Mouse (Mus musculus) midbrain, postnatal 0 days (tissue): ENCODE measurements at regions not wholly inside any gene's neighbourhood (a gene's known extent, or its start where the extent isn't known, plus 50 kb on each side); places are given as distances from the start of the nearest gene placed in this dataset.

Experiments
- ATAC-seq: fragments of 200-750 bp; cut with Nextera tagmentation; 2 replicates; pipeline ENCODE4 v1.8.0; 2017; ENCODE audit warnings: moderate number of reproducible peaks, mild to moderate bottlenecking, moderate TSS enrichment, moderate library complexity; ENCODE audit not compliant: low FRiP score
- DNase-seq: peaks from one replicate; pipeline ENCODE4 v3.0.0-alpha.2; 2015; ENCODE audit warnings: low spot score
- H3K27ac ChIP-seq: fragments of 300-500 bp; sonication (generic); 2 replicates; pipeline ENCODE4 v1.5.1; 2014; ENCODE audit warnings: low read depth, mild to moderate bottlenecking, low read length, mixed read lengths
- H3K27me3 ChIP-seq: fragments of 300-500 bp; sonication (generic); 2 replicates; pipeline ENCODE4 v1.6.1; 2014; ENCODE audit warnings: low read length, control low read depth, mixed read lengths; ENCODE audit not compliant: insufficient read depth
- H3K36me3 ChIP-seq: fragments of 300-500 bp; sonication (generic); 2 replicates; pipeline ENCODE4 v1.6.1; 2014; ENCODE audit warnings: low read length, control low read depth, mixed read lengths; ENCODE audit not compliant: insufficient read depth
- H3K4me1 ChIP-seq: fragments of 300-500 bp; sonication (generic); 2 replicates; pipeline ENCODE4 v1.6.1; 2014; ENCODE audit warnings: mild to moderate bottlenecking, control low read depth, antibody characterized with exemption, low read length, mixed read lengths; ENCODE audit not compliant: insufficient read depth
- H3K4me2 ChIP-seq: fragments of 300-500 bp; sonication (generic); 2 replicates; pipeline ENCODE4 v1.6.1; 2014; ENCODE audit warnings: low read depth, mild to moderate bottlenecking, low read length, mixed read lengths; ENCODE audit not compliant: poor library complexity, severe bottlenecking
- H3K4me3 ChIP-seq: fragments of 300-500 bp; sonication (generic); 2 replicates; pipeline ENCODE4 v1.5.1; 2014; ENCODE audit warnings: low read depth, mild to moderate bottlenecking, low read length, moderate library complexity
- H3K9ac ChIP-seq: fragments of 300-500 bp; sonication (generic); replicated peaks from 2 replicates; pipeline ENCODE4 v1.6.1; 2014; ENCODE audit warnings: mild to moderate bottlenecking, low read length, moderate library complexity, mixed read lengths; ENCODE audit not compliant: poor library complexity, severe bottlenecking
- H3K9me3 ChIP-seq: fragments of 300-500 bp; sonication (generic); 2 replicates; pipeline ENCODE4 v1.6.1; 2016; ENCODE audit warnings: low read length, control low read depth
- CTCF ChIP-seq: IDR thresholded peaks from 2 replicates; pipeline ENCODE4 v1.5.1; 2016; ENCODE audit warnings: antibody characterized with exemption, mild to moderate bottlenecking
- WGBS: fragments of 180-500 bp; shearing (Covaris S2); extraction: QIAGEN DNeasy Blood & Tissue Kit; methylation state at CpG from one replicate; pipeline ENCODE4 v1.1.7; 2014; 5-methylcytosine and 5-hydroxymethylcytosine counted together

DNA sequence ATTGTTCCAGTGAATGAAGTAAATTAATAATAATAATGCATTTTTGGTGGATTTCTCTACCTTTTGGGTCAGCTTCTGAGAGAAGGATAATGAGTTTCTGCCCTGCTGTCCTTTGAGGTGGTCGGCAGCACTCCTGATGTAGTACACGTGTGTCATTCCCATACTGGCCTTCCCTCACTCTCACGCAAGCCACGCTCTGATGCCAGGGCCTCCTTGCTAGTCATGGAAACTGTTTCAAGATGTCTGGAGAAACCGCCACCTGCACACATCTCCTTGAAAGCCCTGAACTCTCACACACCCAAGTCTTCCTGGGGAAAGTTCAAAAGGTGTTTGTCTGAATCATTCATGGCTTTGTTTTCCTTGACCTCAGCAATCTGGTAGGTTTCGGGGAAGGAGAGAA is 116.2 kb downstream of the Fam204a start:
- no peak overlapping the region for H3K9ac ChIP-seq
- H3K27me3 ChIP-seq = no peaks in the 10 kb centered on the region
- H3K9me3 ChIP-seq = no peaks in the 10 kb centered on the region
- no peaks in the 10 kb centered on the region for H3K4me1 ChIP-seq
- WGBS = 85% methylated on average over 6 of the region's 6 CpGs
- H3K4me3 ChIP-seq = no peak overlapping the region
- H3K4me2 ChIP-seq = no peak overlapping the region
- no peak for ATAC-seq
- no peaks in the 10 kb centered on the region for H3K36me3 ChIP-seq
- no peak for DNase-seq
- no peak for TF ChIP-seq CTCF
- H3K27ac ChIP-seq = no peak overlapping the region

DNA sequence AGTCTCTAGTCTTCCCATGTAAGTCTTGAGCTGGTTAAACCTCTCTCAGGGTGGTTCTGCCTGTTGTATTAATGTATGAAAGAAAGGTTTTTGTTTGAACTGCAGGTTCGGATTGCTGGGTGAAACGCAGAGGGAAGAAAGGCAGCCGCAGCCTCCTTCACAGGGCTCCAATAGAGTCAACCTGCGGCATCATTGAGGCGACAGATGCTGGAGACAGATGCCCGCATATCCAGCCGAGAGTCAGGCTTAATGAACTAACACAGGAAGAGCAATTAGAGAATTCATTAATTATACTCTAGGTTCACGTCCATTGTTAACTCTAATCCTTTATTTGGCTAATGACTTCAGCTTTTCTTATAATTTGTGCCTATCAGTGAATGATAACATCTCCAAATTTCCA is 117.0 kb downstream of the Fam204a start:
- Histone ChIP-seq H3K9me3 (no peaks in the 10 kb centered on the region), H3K9ac (no peak overlapping the region), H3K4me2 (no peak overlapping the region), H3K4me1 (no peaks in the 10 kb centered on the region), H3K27ac (no peak overlapping the region), H3K36me3 (no peaks in the 10 kb centered on the region), H3K4me3 (no peak overlapping the region), H3K27me3 (no peaks in the 10 kb centered on the region)
- 67% methylated on average over 8 of the region's 8 CpGs for WGBS
- ATAC-seq (no peak), DNase-seq (peak; percentile 31)
- TF ChIP-seq CTCF = no peak

DNA sequence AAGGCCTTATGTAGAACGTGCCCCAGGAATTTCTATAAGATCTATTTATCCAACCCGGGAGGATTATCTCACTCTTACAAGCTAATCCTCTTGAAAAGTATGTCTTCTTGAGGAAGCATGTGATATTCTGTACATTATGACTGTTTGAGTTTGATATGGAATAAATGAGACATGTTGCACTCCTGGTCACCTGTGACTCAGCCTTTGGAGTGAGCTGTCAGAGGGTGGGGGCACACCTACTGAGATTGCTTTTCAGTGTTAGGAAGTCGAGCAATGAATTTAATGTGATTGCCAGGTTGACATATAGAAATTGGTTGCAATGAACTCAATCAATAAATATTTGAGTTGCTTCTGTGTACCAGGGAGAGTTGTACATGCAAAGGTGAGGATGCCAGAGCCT is 128.6 kb downstream of the Fam204a start:
- Histone ChIP-seq H3K9me3 (no peaks in the 10 kb centered on the region), H3K27ac (no peak overlapping the region), H3K36me3 (no peaks in the 10 kb centered on the region), H3K4me1 (no peaks in the 10 kb centered on the region), H3K27me3 (no peaks in the 10 kb centered on the region), H3K9ac (no peak overlapping the region), H3K4me3 (no peak overlapping the region), H3K4me2 (no peak overlapping the region)
- 66% methylated on average over 3 of the region's 3 CpGs for whole genome bisulfite sequencing
- no peak for TF ChIP-seq CTCF
- ATAC-seq (no peak), DNase-seq (no peak)

DNA sequence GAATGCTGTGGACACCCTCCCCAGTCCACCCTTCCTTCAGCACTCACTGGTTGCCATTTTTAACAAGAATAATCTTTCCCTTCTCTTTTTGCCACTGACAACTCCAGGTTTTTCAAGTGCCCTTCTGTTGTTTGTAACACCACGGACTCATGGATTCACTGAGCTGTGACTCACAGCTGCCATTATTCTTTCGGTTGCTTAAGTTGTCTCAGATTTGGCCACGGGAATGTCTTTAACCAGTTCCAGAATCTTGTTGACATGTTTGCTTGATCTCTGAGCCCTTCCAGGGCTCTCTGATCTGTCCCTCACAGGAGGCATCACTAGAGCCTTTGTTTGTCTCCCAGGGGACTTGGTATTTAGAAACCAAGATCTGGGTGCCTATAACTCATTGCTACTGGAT is 131.5 kb upstream of the Rab11fip2 start:
- H3K9me3 ChIP-seq = no peaks in the 10 kb centered on the region
- no peaks in the 10 kb centered on the region for H3K27me3 ChIP-seq
- 29% methylated on average over 3 of the region's 3 CpGs for WGBS
- H3K4me2 ChIP-seq = no peak overlapping the region
- DNase-seq (no peak), ATAC-seq (no peak)
- no peaks in the 10 kb centered on the region for H3K36me3 ChIP-seq
- H3K27ac ChIP-seq = no peak overlapping the region
- no peak overlapping the region for H3K4me3 ChIP-seq
- H3K4me1 ChIP-seq = no peaks in the 10 kb centered on the region
- H3K9ac ChIP-seq = no peak overlapping the region
- no peak for TF ChIP-seq CTCF

DNA sequence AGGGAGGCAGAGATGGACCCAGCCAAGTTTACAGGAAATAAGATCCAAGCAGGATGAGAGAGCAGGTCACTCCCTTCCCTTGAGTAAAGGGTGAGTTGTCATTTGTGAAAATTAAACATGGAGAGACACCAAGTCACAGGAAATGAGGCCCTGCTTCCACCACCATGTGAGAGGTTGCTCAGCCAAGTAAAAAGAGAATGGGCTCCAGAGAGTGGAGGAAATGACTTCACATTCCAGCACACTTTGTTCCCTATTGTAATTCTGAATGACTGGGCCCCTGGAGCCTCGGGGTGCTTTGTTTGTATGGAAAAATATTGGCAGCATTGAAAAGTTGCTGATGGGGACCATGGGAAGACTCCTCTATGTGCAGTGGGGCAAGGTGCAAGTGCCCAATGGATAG is 129.9 kb upstream of the Rab11fip2 start:
- TF ChIP-seq CTCF = no peak
- ATAC-seq (no peak), DNase-seq (no peak)
- H3K36me3 ChIP-seq = no peaks in the 10 kb centered on the region
- H3K9ac ChIP-seq = no peak overlapping the region
- no peak overlapping the region for H3K27ac ChIP-seq
- no peak overlapping the region for H3K4me3 ChIP-seq
- H3K27me3 ChIP-seq = no peaks in the 10 kb centered on the region
- WGBS = 8% methylated on average over 1 of the region's 1 CpGs
- H3K9me3 ChIP-seq = no peaks in the 10 kb centered on the region
- H3K4me2 ChIP-seq = no peak overlapping the region
- H3K4me1 ChIP-seq = no peaks in the 10 kb centered on the region

DNA sequence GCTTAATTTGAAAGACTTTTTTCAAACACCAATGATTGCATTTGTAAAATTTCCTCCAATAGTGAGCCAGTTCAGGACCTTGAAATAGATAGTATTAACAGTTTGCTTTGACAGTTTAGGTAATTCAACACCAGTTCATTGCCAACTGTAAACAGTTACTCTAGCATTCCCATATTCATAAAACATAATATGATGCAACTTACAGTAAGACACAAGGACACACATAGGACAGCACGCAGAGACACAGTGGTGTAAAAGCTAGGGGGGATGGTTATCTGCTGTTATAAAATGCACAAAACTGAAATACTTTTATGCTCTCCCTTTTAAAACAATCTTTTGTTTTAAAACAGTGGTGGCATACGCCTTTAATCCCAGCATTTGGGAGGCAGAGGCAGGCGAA is 122.7 kb upstream of the Rab11fip2 start:
- Histone ChIP-seq H3K4me3 (no peak overlapping the region), H3K27ac (no peak overlapping the region), H3K9me3 (no peaks in the 10 kb centered on the region), H3K9ac (no peak overlapping the region), H3K4me2 (no peak overlapping the region), H3K36me3 (no peaks in the 10 kb centered on the region), H3K4me1 (no peaks in the 10 kb centered on the region), H3K27me3 (no peaks in the 10 kb centered on the region)
- ATAC-seq (no peak), DNase-seq (no peak)
- WGBS = 97% methylated on average over 3 of the region's 3 CpGs
- no peak for TF ChIP-seq CTCF
